Mouse (Mus musculus) mouse trophoblast stem cell (cell line): ENCODE measurements around the gene Hyal2.

Experiments
- in situ Hi-C, 2 experiments: fragments of 300-500 bp; cut with MseI, MboI; formaldehyde crosslinking; loops; 2 replicates in 1 of 2; 3 replicates in 1 of 2; pipeline ENCODE4 v1.15.1; 2025

The Hyal2 gene

DNA sequence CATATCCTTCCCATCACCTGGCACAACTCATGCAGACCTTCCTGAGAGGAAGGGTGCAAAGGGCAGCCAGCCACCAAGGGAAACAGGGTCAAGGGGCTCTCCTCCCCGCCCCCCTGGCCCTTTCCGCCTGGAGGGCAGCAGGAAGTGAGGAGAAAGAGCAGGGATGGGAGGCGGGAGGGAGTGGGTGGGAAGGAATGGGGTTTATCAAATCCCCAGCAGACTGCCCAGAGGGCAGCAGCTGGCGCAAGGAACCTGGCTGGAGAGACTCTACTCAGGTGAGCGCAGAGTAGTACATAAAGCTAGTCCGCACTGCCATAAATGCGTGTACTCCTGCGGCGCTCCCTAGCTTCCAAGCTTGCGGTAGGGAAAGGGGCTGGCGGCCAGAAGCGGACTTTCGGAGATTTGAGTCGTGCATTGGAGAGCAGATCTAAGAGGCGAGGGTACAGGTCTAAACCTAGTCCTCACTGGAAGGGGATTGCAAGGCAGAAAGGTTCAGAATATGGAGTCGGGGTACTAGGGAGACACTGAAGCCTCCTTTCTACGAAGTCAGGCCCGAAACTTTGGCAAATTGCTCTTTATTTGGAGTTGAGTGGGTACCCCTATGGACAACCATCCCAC is at the start of gene Hyal2:
TSS of gene Hyal2 (plus strand) at position 244 of the 618 bp plus-strand sequence.
- in situ Hi-C loops, result no loop called here

DNA sequence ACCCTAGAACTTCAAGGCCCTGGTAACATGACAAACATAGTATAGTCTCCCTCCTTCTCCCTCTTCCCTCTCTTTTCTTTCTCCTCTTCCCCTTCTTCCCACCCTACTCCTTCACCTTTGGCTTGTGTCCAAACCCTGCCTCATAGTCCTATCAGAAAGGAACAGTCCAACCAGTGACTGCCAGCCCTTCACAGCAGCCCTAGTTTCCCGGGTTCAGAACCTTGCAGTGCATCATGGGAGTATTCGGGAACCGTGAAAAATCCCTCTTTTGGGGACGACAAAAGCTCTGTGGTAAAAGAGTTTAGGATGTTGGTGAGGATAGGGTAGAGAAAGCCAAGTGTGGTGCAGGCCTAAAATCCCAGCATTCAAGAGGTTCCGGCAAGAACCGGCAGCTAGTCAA is 47.4 kb upstream of the Hyal2 start:
- in situ Hi-C loops, result no loop called here

DNA sequence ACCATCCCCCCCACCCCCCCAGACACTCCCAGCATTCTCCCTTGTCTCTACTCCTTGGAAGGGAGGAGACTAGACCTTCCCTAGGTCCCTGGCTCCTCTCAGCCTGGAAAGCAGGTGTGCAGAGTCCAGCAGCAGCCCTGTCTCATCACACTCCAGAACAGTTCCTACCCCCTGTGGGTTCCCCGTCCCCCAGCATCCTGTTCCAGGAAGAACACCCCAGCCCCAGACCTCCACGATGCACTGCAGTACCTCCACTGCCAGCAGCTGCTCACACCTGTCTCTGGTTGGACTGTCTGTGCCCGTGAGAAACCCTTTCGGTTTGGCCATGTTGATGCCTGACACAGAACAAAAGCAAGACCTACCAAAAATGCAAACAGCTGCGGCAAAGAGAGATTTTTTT is 46.6 kb upstream of the Hyal2 start:
- in situ Hi-C loops, result no loop called here

DNA sequence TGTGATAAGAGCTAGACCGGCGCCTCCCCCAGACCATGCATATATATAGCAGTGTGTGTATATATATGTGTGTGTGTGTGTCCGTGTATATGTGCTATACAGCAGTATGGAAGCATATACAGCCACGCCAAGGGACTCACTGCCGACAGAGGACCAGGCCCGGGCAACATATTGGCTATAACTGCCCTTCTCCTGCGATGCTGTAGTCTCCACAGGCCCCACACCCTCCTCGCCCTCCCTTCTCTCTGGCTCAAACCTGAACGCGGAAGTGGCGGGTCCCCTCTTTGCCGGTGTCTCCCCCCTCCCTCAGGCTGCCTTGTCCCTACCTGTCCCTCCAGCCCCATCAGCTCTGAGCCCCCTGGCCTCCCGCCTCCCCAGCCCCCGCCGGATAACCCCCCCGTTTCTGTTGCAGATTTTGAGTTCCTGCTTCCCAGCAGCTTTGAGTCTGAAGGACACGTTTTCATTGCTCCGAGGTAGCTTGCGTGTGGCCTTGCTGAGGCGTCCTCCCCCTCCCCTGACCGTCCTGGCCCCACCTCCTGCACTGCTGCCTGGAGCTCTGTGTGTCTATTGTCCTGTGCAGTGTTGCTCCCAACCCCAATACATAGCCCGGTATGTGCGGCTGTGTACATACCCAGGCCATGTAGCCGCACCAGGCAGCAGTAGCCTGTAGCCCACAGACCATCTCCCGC is 45.9 kb upstream of the Hyal2 start:
- in situ Hi-C loops, result no loop called here

DNA sequence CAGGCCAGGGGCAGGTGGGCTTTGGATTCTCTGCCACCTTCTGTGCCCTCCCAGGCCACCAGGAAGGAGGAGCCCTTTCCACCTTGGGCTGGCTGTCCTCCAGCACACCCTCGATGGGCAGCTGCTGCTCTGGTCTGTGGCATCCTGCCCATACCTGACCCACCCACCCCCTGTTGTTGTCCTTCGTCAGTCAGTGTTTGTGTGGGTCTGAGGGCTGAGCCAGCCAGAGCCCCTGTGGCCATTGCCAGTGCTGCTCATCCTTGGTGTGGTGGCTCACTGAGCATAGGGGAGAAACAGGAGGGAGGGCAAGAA is 45.4 kb upstream of the Hyal2 start:
- in situ Hi-C loops, result no loop called here

DNA sequence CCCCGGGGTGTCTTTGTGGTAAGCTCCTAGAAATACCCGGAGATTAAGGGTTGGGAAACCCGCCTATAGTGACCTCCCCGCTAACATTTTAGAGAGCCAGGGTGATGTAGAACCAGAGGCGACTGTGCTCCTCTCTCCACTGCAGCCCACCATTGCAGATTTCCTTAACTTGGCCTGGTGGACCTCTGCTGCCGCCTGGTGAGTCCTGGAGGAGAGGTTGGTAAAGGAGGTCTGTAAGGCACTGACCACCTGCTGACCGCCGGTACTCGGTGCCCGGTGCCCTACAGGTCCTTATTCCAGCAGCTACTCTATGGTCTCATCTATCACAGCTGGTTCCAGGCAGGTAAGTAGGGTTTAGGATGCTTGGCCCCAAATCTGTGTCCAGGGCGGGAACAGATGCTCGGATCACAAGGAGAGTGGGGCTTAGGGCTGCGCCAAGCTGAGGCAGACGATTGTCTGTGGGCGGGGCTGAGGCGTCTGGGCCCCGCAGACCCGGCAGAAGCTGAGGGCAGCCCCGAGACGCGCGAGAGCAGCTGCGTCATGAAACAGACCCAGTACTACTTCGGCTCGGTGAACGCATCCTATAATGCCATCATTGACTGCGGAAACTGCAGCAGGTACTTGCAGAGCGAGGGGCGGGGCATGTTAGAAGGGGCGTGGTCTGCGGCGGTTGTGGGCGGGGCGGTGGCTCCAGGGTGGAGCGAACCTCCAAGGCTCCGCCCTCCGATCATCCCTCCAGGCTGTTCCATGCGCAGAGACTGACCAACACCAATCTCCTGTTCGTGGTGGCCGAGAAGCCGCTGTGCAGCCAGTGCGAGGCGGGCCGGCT is 41.3 kb upstream of the Hyal2 start:
- in situ Hi-C loops, result no loop called here

DNA sequence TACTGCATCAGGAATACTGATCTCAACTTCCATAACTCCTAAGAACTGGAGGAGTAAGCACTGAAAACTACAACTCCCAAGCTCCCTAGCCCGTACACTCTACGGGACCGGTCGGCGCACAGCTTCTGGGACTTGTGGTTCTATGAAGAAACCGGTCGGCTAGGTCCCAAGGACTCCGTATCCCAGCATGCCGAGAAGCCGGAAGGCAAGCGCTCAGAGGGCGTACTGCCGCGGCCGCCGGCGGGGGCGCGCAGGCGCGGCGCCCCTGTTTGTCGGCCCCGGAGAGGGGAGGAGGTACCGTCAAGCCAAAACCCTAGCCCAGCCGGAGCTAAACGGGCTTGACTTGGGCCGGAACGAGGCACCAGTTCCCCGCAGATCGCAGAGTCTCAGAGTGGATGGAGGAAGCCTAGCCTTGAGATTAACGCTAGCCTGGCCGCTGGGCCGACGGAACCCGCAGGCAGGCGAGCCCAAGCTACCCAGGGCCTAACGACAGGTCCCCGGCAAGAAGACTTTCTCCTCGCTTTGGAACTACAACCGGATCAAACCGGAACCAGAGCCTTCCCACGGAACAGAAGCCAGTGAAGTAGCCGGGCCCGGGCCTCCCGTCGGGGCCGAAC is 33.8 kb upstream of the Hyal2 start, which contains the start of gene Tmem115:
TSS of gene Tmem115 (plus strand) at position 155 of the 617 bp plus-strand sequence.
- in situ Hi-C loops, result no loop called here

DNA sequence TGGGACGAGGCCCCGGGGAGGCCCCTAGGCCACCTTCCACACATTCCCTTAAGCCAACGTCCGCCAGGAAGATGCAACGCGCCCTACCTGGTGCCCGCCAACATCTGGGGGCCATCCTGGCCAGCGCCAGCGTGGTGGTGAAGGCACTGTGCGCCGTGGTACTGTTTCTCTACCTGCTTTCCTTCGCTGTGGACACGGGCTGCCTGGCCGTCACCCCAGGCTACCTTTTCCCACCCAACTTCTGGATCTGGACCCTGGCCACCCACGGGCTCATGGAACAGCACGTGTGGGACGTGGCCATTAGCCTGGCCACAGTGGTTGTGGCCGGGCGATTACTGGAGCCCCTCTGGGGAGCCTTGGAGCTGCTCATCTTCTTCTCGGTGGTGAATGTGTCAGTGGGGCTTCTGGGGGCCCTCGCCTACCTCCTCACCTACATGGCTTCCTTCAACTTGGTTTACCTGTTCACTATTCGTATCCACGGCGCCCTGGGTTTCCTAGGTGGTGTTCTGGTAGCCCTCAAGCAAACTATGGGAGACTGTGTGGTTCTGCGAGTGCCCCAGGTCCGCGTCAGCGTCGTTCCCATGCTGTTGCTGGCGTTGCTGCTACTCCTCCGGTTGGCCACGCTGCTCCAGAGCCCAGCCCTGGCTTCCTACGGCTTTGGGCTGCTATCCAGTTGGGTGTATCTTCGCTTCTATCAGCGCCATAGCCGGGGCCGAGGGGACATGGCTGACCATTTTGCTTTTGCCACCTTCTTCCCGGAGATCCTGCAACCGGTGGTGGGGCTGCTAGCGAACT is 33.1 kb upstream of the Hyal2 start:
- in situ Hi-C loops, result no loop called here

DNA sequence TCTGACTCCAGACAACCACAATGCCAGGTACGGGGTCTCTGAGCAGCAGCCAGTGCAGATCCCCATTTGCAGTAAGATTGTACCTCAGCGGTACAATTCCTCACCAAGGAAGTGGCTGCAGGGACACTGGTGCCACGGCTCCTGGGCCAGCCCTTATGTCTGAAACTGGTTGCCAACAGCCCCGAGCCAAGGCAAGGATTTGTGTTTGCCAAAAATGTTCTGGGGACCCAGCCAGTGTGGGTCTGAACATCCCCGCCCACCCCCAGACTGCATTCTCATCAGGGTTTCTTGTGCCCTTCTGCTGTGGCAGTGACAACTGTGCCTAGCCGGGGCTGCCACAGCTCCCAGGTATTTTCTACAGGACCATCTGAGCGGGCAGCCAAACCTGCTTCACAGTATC is 29.5 kb upstream of the Hyal2 start:
- in situ Hi-C loops, result no loop called here

DNA sequence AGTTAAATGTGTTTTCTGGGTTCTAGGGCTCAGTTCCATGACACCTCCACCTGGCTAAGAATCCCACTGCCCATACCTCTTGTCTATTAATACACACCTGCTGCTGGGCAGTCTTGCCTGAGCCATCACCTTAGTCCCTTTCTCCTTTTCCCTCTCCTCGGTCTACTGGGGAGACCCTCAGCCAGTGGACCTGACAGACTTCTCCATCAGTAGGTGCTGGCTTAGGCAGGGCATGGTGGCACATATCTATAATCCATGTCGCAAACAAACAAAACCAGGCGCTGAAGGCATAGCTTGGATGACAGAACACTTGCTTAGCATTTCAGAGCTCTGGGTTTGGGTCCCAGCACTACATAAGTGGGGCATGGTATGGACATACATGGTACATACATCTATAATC is 29.0 kb upstream of the Hyal2 start:
- in situ Hi-C loops, result no loop called here

DNA sequence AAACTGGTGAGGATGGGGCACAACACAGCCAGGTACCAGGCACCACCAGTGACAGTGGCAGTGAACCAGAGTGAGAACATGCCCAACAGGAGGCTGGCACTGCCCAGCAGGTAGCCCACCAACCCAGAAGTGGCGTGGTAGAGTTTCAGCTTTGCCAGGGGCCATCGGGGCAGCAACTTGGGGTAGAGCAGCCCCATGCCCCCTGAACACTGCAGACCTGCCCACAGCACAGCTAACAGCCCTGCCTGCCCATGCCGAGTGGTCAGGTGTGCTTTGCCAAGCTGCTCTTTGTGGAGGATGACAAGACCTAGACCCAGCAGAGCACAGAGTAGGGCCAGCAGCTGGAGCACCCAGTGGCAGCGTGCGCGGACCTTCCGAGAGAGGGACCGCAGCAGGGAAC is 27.8 kb upstream of the Hyal2 start:
- in situ Hi-C loops, result no loop called here

DNA sequence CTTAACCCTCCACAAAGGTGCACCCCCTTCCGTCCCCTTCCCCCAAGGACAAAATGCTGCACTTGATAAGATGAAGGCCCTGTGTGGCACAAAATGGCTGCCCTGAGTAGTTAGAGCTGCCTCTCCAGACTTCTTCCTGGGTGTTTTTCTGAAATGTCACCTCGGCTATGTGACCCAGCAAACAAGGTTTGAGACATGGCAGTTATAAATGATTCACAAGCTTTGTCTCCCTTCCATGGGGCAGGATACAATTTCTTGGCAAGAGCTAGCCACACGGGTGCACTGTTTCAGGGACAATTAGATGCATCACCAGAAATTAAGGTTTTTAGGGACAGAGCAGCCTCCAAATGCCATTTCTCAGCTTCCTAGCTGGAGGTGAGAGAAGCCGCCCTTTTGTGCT is 27.3 kb upstream of the Hyal2 start:
- in situ Hi-C loops, result no loop called here

DNA sequence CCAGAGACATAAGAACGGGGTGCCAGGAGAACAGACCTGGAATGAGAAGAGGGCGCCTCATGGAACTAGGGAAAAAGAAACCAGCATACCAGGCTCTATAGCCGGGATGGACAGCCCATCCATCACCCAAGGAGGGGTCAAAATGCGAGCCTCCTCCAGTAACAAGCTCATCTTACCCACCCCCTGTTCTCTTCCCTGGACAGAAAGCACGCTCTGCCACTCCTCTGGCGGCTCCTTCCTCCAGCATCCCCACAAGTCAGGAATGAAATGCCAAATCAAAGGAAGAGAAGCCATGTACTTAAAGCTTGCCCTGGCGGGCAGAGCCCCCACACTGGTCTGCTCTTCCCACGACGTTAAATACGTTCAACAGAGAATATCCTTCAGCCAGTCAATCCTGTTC is 26.7 kb upstream of the Hyal2 start:
- in situ Hi-C loops, result no loop called here

DNA sequence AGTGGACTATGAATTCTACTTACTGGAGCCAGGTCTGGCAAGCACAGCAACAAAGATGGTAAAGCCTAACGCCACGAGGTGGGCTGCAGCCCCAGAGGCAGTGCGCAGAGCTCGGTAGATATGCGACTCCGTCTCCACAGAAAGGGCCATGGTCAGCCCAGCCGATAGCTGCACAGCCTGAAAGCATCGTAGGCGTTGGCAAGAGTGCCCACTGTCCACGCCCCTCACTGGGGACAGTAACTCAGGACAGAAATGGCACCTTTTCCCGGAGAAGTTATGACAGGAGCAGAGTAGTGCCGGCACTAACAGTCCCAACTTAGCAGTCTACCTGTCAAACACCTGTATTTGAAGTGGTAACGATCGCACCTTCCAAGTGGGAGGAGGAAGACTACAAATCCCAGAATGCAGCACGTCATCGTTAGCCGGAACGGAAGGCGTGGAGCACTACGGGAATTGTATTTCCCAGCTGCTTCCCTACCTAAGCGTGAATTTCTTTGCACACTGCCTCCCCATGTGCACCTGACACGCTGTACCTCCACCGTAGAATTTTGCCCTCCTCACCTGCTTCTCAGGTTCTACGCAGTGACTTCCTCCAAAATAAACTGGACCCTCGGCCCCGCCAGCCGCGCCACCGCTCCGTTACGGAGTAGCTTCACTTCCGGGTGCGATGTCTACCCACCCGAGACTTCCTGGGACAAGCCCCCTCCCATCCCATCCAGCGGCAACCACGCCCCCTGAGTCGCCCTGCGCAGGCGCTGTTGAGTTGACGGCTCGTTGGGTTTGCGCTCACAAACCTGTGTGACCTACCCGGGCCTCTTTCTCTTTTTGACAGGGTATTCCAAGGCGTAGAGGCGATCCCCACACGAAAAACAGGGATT is 26.0 kb upstream of the Hyal2 start, which contains the start of the genes Cyb561d2 and Nprl2:
TSS of gene Cyb561d2 (minus strand) at position 720 of the 878 bp plus-strand sequence.
TSS of gene Nprl2 (plus strand) at position 753 of the 878 bp plus-strand sequence.
- in situ Hi-C loops, result no loop called here

DNA sequence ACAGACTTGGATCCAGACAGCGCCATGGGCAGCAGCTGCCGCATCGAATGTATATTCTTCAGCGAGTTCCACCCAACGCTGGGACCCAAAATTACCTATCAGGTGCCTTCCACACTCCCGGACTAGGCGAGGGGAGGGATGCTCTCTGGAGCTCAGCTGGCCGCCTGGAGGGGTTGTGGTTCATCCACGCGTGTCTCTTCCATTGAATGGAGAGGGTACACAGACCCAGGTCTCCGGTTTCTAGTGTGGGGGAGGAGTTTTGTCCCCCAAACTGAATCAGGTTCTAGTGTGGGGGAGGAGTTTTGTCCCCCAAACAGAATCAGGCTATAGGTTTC is 25.4 kb upstream of the Hyal2 start:
- in situ Hi-C loops, result no loop called here

DNA sequence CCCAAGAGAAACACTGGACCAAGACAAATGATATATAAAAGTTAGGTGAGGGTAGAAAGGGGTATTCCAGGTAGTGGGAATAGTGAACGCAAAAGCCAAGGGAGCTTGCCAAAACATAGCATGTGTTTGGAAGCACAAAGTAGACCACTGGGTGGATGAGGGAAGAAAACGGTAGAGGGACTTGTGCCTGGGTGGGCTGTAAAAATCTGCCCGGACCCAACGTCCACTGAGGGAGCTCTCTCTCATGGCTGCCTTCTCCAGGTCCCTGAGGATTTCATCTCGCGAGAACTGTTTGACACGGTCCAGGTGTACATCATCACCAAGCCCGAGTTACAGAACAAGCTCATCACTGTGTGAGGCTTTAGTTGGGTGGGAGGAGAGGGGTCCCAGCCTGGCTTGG is 25.0 kb upstream of the Hyal2 start:
- in situ Hi-C loops, result no loop called here

DNA sequence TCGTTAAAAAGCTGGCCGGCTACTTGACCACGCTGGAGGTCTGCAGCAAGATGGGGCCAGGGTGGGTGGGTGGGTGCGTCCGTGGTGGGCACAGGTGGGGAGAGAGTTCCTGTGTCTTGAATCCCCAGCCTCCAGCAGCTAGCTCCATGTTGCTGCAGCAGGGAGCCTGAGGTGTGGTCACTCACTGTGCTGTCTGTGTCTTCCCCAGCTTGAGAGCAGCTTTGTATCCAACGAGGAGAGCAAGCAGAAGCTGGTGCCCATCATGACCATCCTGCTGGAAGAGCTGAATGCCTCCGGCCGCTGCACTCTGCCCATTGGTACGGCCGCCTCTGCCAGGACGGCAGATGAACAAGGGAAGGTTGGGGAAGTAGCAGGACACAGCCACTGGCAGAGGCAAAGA is 24.4 kb upstream of the Hyal2 start:
- in situ Hi-C loops, result no loop called here

DNA sequence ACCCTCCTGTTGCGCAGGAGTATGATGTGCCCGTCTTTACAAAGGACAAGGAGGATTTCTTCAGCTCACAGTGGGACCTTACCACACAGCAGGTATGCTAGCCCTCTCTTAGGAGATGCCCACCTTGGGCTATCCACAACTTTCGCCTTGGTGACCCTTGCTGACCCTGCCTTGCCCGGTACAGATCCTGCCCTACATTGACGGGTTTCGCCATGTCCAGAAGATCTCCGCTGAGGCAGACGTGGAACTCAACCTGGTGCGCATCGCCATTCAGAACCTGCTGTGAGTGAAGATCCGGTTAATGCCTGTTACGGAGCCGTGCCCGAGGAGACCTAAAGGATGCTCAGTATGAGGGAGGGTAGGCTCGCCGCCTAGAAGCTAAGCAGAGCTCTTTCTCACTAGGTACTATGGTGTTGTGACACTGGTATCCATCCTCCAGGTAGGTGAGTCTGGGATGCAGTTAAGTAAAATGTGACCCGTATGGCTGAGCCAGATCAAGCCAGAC is 23.5 kb upstream of the Hyal2 start:
- in situ Hi-C loops, result no loop called here

DNA sequence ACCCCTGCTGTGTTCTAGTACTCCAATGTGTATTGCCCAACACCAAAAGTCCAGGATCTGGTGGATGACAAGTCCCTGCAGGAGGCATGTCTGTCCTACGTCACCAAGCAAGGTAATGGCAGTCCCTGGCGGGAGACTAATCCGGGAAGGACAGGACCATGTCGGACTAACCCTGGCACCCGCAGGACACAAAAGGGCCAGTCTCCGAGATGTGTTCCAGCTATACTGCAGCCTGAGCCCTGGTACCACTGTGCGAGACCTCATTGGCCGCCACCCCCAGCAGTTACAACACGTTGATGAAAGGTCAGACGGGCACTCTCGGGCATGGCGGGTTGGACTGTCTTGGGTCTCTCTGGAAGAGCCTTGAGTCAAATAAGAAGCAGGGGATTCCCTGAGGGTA is 23.0 kb upstream of the Hyal2 start:
- in situ Hi-C loops, result no loop called here

DNA sequence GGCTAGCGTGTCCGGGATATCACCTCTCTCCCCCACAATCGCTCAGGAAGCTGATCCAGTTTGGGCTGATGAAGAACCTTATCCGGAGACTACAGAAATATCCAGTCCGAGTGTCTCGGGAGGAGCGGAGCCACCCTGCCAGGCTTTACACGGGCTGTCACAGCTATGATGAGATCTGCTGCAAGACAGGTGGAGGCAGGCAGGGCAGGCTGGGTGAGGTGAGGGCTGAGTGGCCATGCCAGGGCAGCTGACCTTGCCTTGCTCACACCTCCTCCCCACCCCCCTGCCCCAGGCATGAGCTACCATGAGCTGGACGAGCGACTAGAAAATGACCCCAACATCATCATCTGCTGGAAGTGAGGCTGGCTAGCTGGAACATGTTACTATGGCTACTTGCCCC is 22.5 kb upstream of the Hyal2 start:
- in situ Hi-C loops, result no loop called here
